Mouse (Mus musculus) MEL (cell line): ENCODE data around the gene Macc1. TPM values are rescaled to one million over a fixed set of nuclear protein-coding genes. Genes with fewer than 3 reads are reported as not detected.

Experiments
- DNase-seq: peaks from one replicate; pipeline ENCODE4 v3.0.0; 2011; ENCODE audit warnings: low read depth, low spot score
- H3K27ac ChIP-seq: 2 replicates; pipeline ENCODE4 v1.5.1; 2012; ENCODE audit warnings: low read depth, mild to moderate bottlenecking, control low read depth, low read length, moderate library complexity; ENCODE audit not compliant: control insufficient read depth
- H3K27me3 ChIP-seq, 2 experiments: fragments of 150-350 bp in 1 of 2; sonication (generic) in 1 of 2; 2 replicates each; pipeline ENCODE4 v1.6.1; 2012; ENCODE audit warnings: low read length in 2 of 2, mild to moderate bottlenecking in 2 of 2, improper control_type of control experiment in 1 of 2, moderate library complexity in 1 of 2; ENCODE audit not compliant: insufficient read depth in 2 of 2, control insufficient read depth in 1 of 2
- H3K36me3 ChIP-seq, 2 experiments: 2 replicates each; pipeline ENCODE4 v1.6.1; 2012 to 2014; ENCODE audit warnings: low read length in 2 of 2, improper control_type of control experiment in 1 of 2, inconsistent platforms in 1 of 2, mild to moderate bottlenecking in 1 of 2; ENCODE audit not compliant: insufficient read depth in 2 of 2, control insufficient read depth in 1 of 2
- H3K4me1 ChIP-seq, 2 experiments: fragments of 150-350 bp in 1 of 2; sonication (generic) in 1 of 2; 2 replicates each; pipeline ENCODE4 v1.6.1; 2012; ENCODE audit warnings: low read length in 2 of 2, improper control_type of control experiment in 1 of 2, mild to moderate bottlenecking in 1 of 2; ENCODE audit not compliant: insufficient read depth in 2 of 2, control insufficient read depth in 1 of 2
- H3K4me3 ChIP-seq, 2 experiments: fragments of 150-350 bp in 1 of 2; sonication (generic) in 1 of 2; 2 replicates each; pipeline ENCODE4 v1.5.1; 2012; ENCODE audit warnings: low read depth in 2 of 2, low read length in 2 of 2, mild to moderate bottlenecking in 2 of 2, moderate library complexity in 2 of 2, control low read depth in 1 of 2, improper control_type of control experiment in 1 of 2; ENCODE audit not compliant: control insufficient read depth in 1 of 2, insufficient read depth in 1 of 2
- H3K79me2 ChIP-seq: 2 replicates; pipeline ENCODE4 v1.6.1; 2012; ENCODE audit warnings: mild to moderate bottlenecking, low read length, moderate library complexity; ENCODE audit not compliant: control insufficient read depth, poor library complexity, insufficient read depth
- H3K9ac ChIP-seq: 2 replicates; pipeline ENCODE4 v1.6.1; 2012; ENCODE audit warnings: low read depth, mild to moderate bottlenecking, control low read depth, low read length, moderate library complexity; ENCODE audit not compliant: control insufficient read depth, poor library complexity, severe bottlenecking
- H3K9me3 ChIP-seq: fragments of 150-350 bp; sonication (generic); replicated peaks from 2 replicates; pipeline ENCODE4 v1.6.1; 2012; ENCODE audit warnings: mild to moderate bottlenecking, low read length, improper control_type of control experiment, moderate library complexity; ENCODE audit not compliant: insufficient read depth
- BHLHE40 ChIP-seq: IDR thresholded peaks from 2 replicates; pipeline ENCODE4 v1.6.1; 2012; ENCODE audit warnings: low read depth, mild to moderate bottlenecking, inconsistent platforms, low read length, improper control_type of control experiment, borderline replicate concordance
- CHD2 ChIP-seq: IDR thresholded peaks from 2 replicates; pipeline ENCODE4 v1.6.1; 2011; ENCODE audit warnings: low read length, improper control_type of control experiment
- CTCF ChIP-seq, 3 experiments: IDR thresholded peaks in 2 of 3; conservative IDR thresholded peaks in 1 of 3; 2 replicates each; pipeline ENCODE4 v1.5.1; 2011 to 2012; ENCODE audit warnings: low read length in 3 of 3, low read depth in 2 of 3, mild to moderate bottlenecking in 2 of 3, improper control_type of control experiment in 1 of 3, inconsistent platforms in 1 of 3, mixed read lengths in 1 of 3, moderate library complexity in 1 of 3; ENCODE audit not compliant: control insufficient read depth in 1 of 3, insufficient read depth in 1 of 3, poor library complexity in 1 of 3, severe bottlenecking in 1 of 3
- GABPA ChIP-seq: IDR thresholded peaks from 2 replicates; pipeline ENCODE4 v1.6.1; 2012; ENCODE audit warnings: low read depth, mild to moderate bottlenecking, inconsistent platforms, low read length, improper control_type of control experiment, moderate library complexity
- HCFC1 ChIP-seq: IDR thresholded peaks from 2 replicates; pipeline ENCODE4 v1.6.1; 2012; ENCODE audit warnings: low read depth, mild to moderate bottlenecking, inconsistent platforms, low read length, improper control_type of control experiment, moderate library complexity
- KAT2A ChIP-seq: conservative IDR thresholded peaks from 2 replicates; pipeline ENCODE4 v1.6.1; 2012; ENCODE audit warnings: low read depth, low read length, improper control_type of control experiment, inconsistent platforms
- MAX ChIP-seq: IDR thresholded peaks from 2 replicates; pipeline ENCODE4 v1.6.1; 2011; ENCODE audit warnings: low read length, improper control_type of control experiment
- MEF2A ChIP-seq: IDR thresholded peaks from 2 replicates; pipeline ENCODE4 v1.6.1; 2014; ENCODE audit warnings: low read depth, mild to moderate bottlenecking, inconsistent platforms, low read length, improper control_type of control experiment; ENCODE audit not compliant: poor library complexity, insufficient replicate concordance, severe bottlenecking; ENCODE audit errors: extremely low read depth
- MYB ChIP-seq: IDR thresholded peaks from 2 replicates; pipeline ENCODE4 v1.6.1; 2011; ENCODE audit warnings: mild to moderate bottlenecking, low read depth, low read length, improper control_type of control experiment
- NELFE ChIP-seq: IDR thresholded peaks from 2 replicates; pipeline ENCODE4 v1.6.1; 2011; ENCODE audit warnings: low read depth, low read length, improper control_type of control experiment
- POLR2AphosphoS2 ChIP-seq: IDR thresholded peaks from 2 replicates; pipeline ENCODE4 v1.6.1; 2011; ENCODE audit warnings: low read length, improper control_type of control experiment
- POLR2AphosphoS5 ChIP-seq: IDR thresholded peaks from 2 replicates; pipeline ENCODE4 v1.6.1; 2012; ENCODE audit warnings: low read depth, borderline replicate concordance, mild to moderate bottlenecking, inconsistent platforms, low read length, moderate library complexity, mixed read lengths
- RAD21 ChIP-seq: IDR thresholded peaks from 2 replicates; pipeline ENCODE4 v1.6.1; 2011; ENCODE audit warnings: mild to moderate bottlenecking, low read depth, low read length, improper control_type of control experiment
- SIN3A ChIP-seq: IDR thresholded peaks from 2 replicates; pipeline ENCODE4 v1.6.1; 2012; ENCODE audit warnings: low read length, improper control_type of control experiment, inconsistent platforms
- SMC3 ChIP-seq: IDR thresholded peaks from 2 replicates; pipeline ENCODE4 v1.6.1; 2011; ENCODE audit warnings: low read depth, low read length, improper control_type of control experiment
- TAL1 ChIP-seq: IDR thresholded peaks from 2 replicates; pipeline ENCODE4 v1.6.1; 2012; ENCODE audit warnings: mild to moderate bottlenecking, inconsistent platforms, low read length, moderate library complexity, mixed read lengths
- TBP ChIP-seq: IDR thresholded peaks from 2 replicates; pipeline ENCODE4 v1.8.0; 2011; ENCODE audit warnings: low read depth, low read length, improper control_type of control experiment
- TCF12 ChIP-seq: IDR thresholded peaks from 2 replicates; pipeline ENCODE4 v1.6.1; 2014; ENCODE audit warnings: low read depth, mild to moderate bottlenecking, inconsistent platforms, low read length, improper control_type of control experiment, moderate library complexity
- UBTF ChIP-seq: IDR thresholded peaks from 2 replicates; pipeline ENCODE4 v1.6.1; 2012; ENCODE audit warnings: low read depth, mild to moderate bottlenecking, inconsistent platforms, low read length, improper control_type of control experiment, moderate library complexity, borderline replicate concordance; ENCODE audit not compliant: insufficient read depth
- USF2 ChIP-seq, 2 experiments: IDR thresholded peaks; 2 replicates each; pipeline ENCODE4 v1.6.1; 2011 to 2012; ENCODE audit warnings: improper control_type of control experiment in 2 of 2, low read length in 2 of 2, borderline replicate concordance in 1 of 2, inconsistent platforms in 1 of 2, low read depth in 1 of 2, mild to moderate bottlenecking in 1 of 2; ENCODE audit not compliant: insufficient read depth in 1 of 2
- ZC3H11A ChIP-seq: IDR thresholded peaks from 2 replicates; pipeline ENCODE4 v1.6.1; 2012; ENCODE audit warnings: low read depth, mild to moderate bottlenecking, inconsistent platforms, low read length, improper control_type of control experiment
- ZKSCAN1 ChIP-seq: IDR thresholded peaks from 2 replicates; pipeline ENCODE4 v1.6.1; 2012; ENCODE audit warnings: low read depth, mild to moderate bottlenecking, inconsistent platforms, low read length, improper control_type of control experiment, moderate library complexity
- ZMIZ1 ChIP-seq: IDR thresholded peaks from 2 replicates; pipeline ENCODE4 v1.6.1; 2012; ENCODE audit warnings: low read depth, mild to moderate bottlenecking, inconsistent platforms, low read length, improper control_type of control experiment, moderate library complexity
- ZNF384 ChIP-seq: IDR thresholded peaks from 2 replicates; pipeline ENCODE4 v1.6.1; 2012; ENCODE audit warnings: low read depth, mild to moderate bottlenecking, inconsistent platforms, low read length, improper control_type of control experiment
- polyA plus RNA-seq, 2 experiments: library from polyadenylated mRNA; stranded (reverse) in 1 of 2; unstranded in 1 of 2; fragments of >175 nt in 1 of 2; fragments of >200 nt in 1 of 2; gene quantifications; 2 replicates each; pipeline versions ENCODE4 v1.2.1 to v1.2.4; 2012; ENCODE audit warnings: low replicate concordance in 2 of 2, low read depth in 1 of 2; ENCODE audit not compliant: insufficient read length in 2 of 2, insufficient read depth in 1 of 2, missing spikeins in 1 of 2
- total RNA-seq: library from RNA; depleted of rRNA; stranded (reverse); fragments of 300-350 nt; gene quantifications from 2 replicates; pipeline ENCODE4 v1.2.3, GENCODE M21; 2012; rRNA removed

Macc1 gene
- total RNA-seq (not detected in 2 replicates), polyA plus RNA-seq (not detected)

- no peaks in the 10 kb centered on the region for H3K36me3 ChIP-seq
- no peak for DNase-seq
- TF ChIP-seq TCF12 (no peak), ZNF384 (no peak), ZC3H11A (no peak), MEF2A (no peak), MAX (no peak), POLR2AphosphoS5 (no peak), CHD2 (no peak), TBP (no peak), USF2 (IDR thresholded peaks at IDR 0.05; ENCODE audit: borderline replicate concordance in 1 of 2, insufficient read depth in 1 of 2, low read depth in 1 of 2, low read length in 2 of 2) (no peak), RAD21 (no peak)
- TF ChIP-seq, all 39 proteins: peak for 0
- H3K9ac ChIP-seq, result no peak within 1 kb of the TSS
- no peaks in the 10 kb centered on the region for H3K4me1 ChIP-seq
- H3K27ac ChIP-seq, result no peak within 1 kb of the TSS
- H3K27me3 ChIP-seq, result no peaks in the 10 kb centered on the region
- H3K79me2 ChIP-seq, result no peaks in the 10 kb centered on the region
- H3K4me3 ChIP-seq, result no peak within 1 kb of the TSS
- H3K9me3 ChIP-seq, result no peaks in the 10 kb centered on the region
These were observed at the start of gene Macc1 for GRCm38 (mm10) chr12:119313970-119314369. Gene Macc1, plus strand, starts transcription at chr12:119314270.

GRCm38 (mm10) chr12:119264506-119264905 lies 49.6 kb upstream of the Macc1 start:
- H3K27ac ChIP-seq, result no peak overlapping the region
- no peaks in the 10 kb centered on the region for H3K79me2 ChIP-seq
- TF ChIP-seq SIN3A (no peak), TCF12 (no peak), UBTF (no peak), BHLHE40 (no peak), ZMIZ1 (no peak), NELFE (no peak), TBP (no peak), USF2 (IDR thresholded peaks at IDR 0.05; ENCODE audit: borderline replicate concordance in 1 of 2, insufficient read depth in 1 of 2, low read depth in 1 of 2, low read length in 2 of 2) (no peak), POLR2AphosphoS2 (no peak), TAL1 (no peak), CTCF (IDR thresholded peaks at IDR 0.05 in 2 of 3, conservative IDR thresholded peaks at IDR 0.05 in 1 of 3; ENCODE audit: control insufficient read depth in 1 of 3, insufficient read depth in 1 of 3, low read depth in 2 of 3, low read length in 3 of 3, poor library complexity in 1 of 3, severe bottlenecking in 1 of 3) (no peak), ZKSCAN1 (no peak), HCFC1 (no peak), SMC3 (no peak), KAT2A (no peak), GABPA (no peak), MYB (no peak)
- no peaks in the 10 kb centered on the region for H3K27me3 ChIP-seq
- no peaks in the 10 kb centered on the region for H3K36me3 ChIP-seq
- no peaks in the 10 kb centered on the region for H3K4me1 ChIP-seq
- no peaks in the 10 kb centered on the region for H3K9me3 ChIP-seq
- no peak for DNase-seq
- H3K9ac ChIP-seq, result no peak overlapping the region
- no peak overlapping the region for H3K4me3 ChIP-seq
